In the genomic region with DNA sequence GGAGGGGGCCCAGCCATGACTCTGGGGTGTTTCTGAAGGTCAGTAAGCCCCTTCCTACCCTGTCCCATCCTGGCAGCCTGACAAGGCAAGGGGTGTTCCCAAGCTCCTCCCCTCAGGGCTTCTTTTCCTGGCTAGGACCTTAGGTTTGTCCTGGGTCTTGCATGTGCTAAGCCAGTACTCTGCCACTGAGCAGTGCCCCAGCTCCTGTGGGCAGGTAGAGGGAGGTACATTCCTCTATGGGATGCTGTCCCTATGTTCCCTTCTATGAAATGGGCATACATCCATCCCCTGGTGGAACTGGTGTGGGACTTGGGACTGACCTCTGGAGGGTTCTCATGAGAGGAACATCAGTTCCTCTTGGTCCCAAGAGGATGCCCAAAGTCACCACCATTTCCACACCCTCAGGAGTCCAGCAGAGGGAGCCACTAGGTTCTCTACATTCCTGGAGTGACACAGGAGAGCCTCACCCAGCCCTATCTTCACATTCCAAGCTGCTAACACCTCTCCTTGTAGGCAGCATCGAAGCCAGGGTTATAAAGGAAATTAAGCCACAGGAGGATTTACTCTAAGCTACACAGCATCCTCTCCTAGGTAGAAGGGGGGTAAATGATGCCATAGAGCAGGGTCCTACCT, we compare ENCODE assay signal across 8 mouse cellular contexts. TPM values are rescaled to one million over a fixed set of nuclear protein-coding genes. Genes with fewer than 3 reads are reported as not detected.
DNase-seq lines count a peak whose midpoint lies in the region; ATAC-seq and TF ChIP-seq lines count a peak whose summit lies in the region.

No protein-coding gene starts in this region.

- no peaks in the 10 kb centered on the region for H3K4me1 ChIP-seq in bone marrow macrophage, adult 2 months (ENCODE audit: control insufficient read depth, insufficient read depth, low read length)
- peaks cover 38% of the 10 kb centered on the region for H3K4me1 ChIP-seq in heart, embryonic 12.5 days (replicated peaks)

- DNase-seq in left cerebral cortex, adult 18-20 months (ENCODE audit: low spot score in 2 of 2) = peak; percentile 51 to 62
- DNase-seq in left cerebral cortex, adult 11 months (ENCODE audit: low spot score) = no peak
- peak; percentile 74 for DNase-seq in lung, postnatal 36 days
- no peak for DNase-seq in cerebellum, adult 11 months
- no peak for DNase-seq in spleen, postnatal 14 days (ENCODE audit: low spot score in 2 of 2)
- no peak for DNase-seq in cerebellum, adult 11-12 months

- H3K9me3 ChIP-seq in heart, embryonic 12.5 days (replicated peaks) = no peaks in the 10 kb centered on the region

- H3K4me3 ChIP-seq in bone marrow macrophage, adult 2 months (ENCODE audit: insufficient read depth, low read length) = no peak overlapping the region
- no peak overlapping the region for H3K4me3 ChIP-seq in heart, embryonic 12.5 days

- no peak overlapping the region for H3K4me2 ChIP-seq in heart, embryonic 12.5 days

- peaks cover 21% of the 10 kb centered on the region for H3K27me3 ChIP-seq in heart, embryonic 12.5 days (replicated peaks)

- peak; percentile 19; the same call in 1 of the 2 replicates for TF ChIP-seq CTCF in bone marrow macrophage, adult 2 months (IDR thresholded peaks at IDR 0.05; ENCODE audit: low read depth, low read length)

- no peak overlapping the region for H3K27ac ChIP-seq in bone marrow macrophage, adult 2 months (ENCODE audit: insufficient read depth, low read depth, low read length)
- peak overlapping the region; percentile 73; the same call in 1 of the 2 replicates for H3K27ac ChIP-seq in heart, embryonic 12.5 days (ENCODE audit: poor library complexity, severe bottlenecking)

- WGBS in heart, embryonic 12.5 days = 0% methylated on average over 1 of the region's 1 CpGs

- ATAC-seq in heart, embryonic 12.5 days (ENCODE audit: insufficient number of reproducible peaks, low FRiP score) = peak; percentile 24; the same call in 1 of the 2 replicates

- H3K36me3 ChIP-seq in heart, embryonic 12.5 days = no peaks in the 10 kb centered on the region

- TF ChIP-seq POLR2A in bone marrow macrophage, adult 2 months (IDR thresholded peaks at IDR 0.05; ENCODE audit: borderline replicate concordance, low read depth, low read length) = no peak

- peak overlapping the region; percentile 13; the same call in 1 of the 2 replicates for H3K9ac ChIP-seq in heart, embryonic 12.5 days

RNA-seq across cellular contexts. Expression of gene Mn1, which starts 7.6 kb away (rescaled TPM):
- total RNA-seq in left cerebral cortex, adult 18-20 months (2021) = 10 to 100 TPM; 65.8 to 70.9 TPM
- polyA plus RNA-seq in bone marrow macrophage, adult 2 months (2012; ENCODE audit: insufficient read depth, insufficient read length, missing spikeins) = 0.08 and 0.12 TPM in 2 replicates
- polyA plus RNA-seq in heart, embryonic 12.5 days (2016; fragmentation: Nextera tagmentation; extraction: Ambion mirVana) = 8.0 and 8.2 TPM in 2 replicates

Comparison
In these comparisons a context has a peak if more than half of its experiments do, and no peak if none do; other contexts are left out.
1. DNase-seq: peak in left cerebral cortex, adult 18-20 months (2 of 2) and lung, postnatal 36 days (single experiment); none in left cerebral cortex, adult 11 months (single experiment), cerebellum, adult 11 months (single experiment), spleen, postnatal 14 days (0 of 2) and cerebellum, adult 11-12 months (single experiment).